Mouse (Mus musculus) urinary bladder, postnatal 4 days (tissue): ENCODE measurements around the gene Traf3ip2.
A peak's percentile ranks its signal among the peaks of the same experiment; 100 is the strongest.

Experiments used
- DNase-seq, 2 experiments: peaks; one replicate each; pipeline ENCODE4 v3.0.0; 2021 to 2022; ENCODE audit warnings: low spot score in 2 of 2

Traf3ip2 gene

DNA sequence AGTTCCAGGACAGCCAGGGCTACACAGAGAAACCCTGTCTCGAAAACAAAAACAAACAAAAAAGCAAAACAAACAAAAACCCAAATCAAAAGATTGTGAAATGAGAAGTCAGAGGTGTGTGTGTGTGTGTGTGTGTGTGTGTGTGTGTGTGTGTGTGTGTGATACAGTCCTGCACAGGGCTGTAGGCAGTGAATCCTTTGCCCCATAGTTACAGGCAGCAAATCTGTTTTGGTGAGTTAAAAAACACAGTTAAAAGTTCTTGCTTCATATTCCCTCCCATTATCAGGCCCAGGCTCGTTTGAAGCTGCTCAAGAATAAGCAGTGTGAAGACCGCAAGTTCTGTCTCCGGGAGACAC lies at the start of gene Traf3ip2:
Gene Traf3ip2, plus strand, starts transcription at position 302 of the 356 bp plus-strand sequence.
- DNase-seq, result no peak

DNA sequence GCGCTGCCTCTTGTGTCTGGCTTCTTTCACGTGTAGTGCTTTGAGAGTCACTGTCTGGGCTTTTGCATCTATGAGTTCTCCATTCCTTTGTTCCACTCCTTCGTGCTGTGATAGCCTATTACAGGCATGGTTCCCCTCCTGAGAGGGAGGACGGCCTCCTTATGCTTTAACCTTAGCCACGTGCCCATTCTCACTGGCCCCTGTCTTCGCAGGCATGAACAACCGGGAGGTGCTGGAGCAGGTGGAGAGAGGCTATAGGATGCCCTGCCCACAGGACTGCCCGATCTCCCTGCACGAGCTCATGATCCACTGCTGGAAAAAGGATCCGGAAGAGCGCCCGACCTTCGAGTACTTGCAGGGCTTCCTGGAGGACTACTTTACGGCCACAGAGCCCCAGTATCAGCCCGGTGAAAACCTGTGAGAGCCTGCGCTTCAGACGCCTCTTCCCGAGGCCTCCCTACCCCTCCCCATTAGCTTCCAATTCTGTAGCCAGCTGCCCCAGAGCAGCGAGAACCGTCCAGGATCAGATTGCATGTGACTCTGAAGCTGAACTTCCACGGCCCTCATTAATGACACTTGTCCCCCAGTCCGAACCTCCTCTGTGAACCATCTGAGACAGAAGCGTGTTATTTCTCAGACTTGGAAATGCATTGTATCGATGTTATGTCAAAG lies 49.0 kb upstream of the Traf3ip2 start:
- DNase-seq, result no peak

DNA sequence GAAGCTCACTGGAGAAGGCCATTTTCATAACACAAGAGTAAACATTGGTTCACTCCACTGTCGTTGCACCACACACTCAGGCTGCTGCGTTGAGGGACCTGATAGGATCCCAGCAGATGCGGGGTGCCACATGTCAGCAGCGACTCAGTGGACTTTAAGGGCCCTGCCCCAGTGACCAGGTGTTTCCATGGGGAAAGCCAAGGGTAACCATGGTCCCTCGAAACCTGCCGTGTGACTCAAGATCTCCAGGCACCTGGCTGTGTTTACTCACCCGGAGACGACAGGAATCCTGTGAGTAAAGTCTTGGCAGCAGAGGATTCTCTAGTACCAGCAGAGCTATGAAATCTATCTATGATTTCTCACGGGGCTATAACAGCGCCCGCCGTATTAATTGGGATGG lies 45.8 kb upstream of the Traf3ip2 start:
- no peak for DNase-seq

DNA sequence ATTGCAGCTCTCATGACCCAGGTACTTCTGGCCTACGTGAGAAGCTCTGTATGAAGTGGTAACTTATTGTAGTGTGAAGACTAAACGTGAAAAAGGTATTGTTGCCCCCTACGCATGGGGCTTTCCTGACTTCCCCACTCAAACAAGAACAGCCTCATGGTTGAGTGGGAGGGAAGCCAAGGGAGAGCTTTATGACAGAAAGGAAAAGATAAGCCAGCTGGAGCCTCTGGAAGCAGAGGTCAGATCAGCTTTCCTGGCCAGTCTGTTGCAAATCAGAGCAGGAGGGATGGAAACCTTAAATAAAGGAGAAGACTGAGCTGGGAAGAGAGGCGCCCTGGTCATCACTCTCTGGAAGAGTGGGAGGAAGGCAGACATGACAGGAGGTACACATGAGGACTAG lies 43.7 kb upstream of the Traf3ip2 start:
- DNase-seq, result no peak

DNA sequence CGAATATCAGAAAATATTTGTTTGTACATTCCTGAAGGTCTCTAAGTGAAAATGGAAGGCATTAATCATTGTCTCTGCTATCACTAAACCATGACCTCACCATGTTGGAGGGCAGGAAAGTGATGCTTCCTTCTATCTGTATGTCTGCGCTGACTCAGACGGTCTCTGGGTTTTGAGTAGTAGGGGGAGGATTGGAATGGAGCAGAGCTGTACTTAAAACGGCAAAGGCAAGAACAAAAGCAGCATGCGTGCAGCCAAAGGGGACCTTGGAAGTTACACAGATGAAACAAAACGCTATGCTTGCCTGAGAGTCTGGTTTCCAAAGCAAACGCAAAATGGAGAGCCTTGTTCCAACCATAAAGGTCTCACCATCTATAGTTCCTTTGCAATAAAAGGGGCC lies 41.7 kb upstream of the Traf3ip2 start:
- DNase-seq, result no peak

DNA sequence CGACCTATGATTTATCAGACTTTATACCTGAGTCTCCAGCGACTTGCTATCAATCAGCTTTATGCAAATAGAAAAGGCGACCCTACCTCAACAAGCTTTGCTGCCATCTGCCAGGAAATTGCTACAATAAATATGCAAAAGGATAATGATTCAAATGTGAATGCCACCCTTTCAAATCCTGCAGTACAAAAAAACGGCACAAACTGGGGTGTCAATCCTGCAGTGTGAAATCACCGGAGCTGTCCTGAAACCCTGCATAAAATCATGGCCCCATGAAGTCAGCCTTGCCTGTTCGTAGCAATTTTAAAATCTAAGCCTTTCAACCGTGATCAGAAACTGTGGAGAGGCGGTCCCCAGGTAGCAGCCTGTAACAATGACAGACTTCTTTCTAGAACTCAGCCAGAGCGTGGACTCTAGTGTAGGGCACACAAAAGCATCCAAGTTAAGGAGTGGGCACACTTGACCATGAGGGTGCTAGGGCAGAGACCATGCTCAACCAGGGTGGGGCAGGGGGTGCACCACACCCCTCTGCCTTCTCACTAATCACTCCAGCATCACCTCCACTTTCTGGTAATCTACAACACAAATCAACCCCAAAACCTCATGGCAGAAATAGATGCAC lies 40.6 kb upstream of the Traf3ip2 start:
- no peak for DNase-seq

DNA sequence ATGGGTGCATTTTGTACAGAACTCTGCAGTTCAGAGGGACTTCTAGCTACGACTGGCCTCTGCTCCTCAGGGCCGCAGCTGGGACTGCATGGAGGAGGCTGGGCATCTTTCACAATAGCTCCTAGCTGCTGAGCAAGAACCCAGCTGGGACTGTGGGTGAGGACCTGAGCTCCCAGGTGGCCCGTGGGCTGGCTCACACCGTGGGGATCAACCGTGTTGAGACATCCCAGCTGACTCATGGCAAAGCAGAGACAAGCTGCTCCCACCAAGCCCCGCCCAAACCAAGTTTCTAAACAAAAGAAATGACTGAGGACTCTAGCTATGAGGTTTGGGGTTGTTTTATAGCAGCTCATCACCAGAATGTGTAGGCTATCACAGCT lies 40.1 kb upstream of the Traf3ip2 start:
- DNase-seq, result no peak

DNA sequence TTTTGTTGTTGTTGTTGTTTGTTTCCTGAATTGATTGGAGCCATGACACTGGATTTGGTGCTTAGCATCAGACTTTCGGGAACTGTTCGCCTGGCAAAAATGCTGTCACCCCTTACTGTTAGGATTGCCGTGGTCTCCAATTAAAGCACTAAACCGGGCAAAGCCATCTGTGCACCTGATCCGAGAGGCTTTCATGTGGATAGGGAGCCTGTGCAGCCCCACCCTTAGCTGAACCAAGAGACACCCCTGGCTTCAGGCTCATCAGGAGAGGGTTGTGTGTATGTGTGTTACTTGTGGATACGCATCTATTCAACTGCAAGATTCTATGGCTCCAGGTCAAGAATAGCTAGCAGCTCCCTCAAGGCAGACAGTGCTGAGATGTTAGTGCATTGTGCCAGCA lies 36.3 kb upstream of the Traf3ip2 start:
- no peak for DNase-seq

DNA sequence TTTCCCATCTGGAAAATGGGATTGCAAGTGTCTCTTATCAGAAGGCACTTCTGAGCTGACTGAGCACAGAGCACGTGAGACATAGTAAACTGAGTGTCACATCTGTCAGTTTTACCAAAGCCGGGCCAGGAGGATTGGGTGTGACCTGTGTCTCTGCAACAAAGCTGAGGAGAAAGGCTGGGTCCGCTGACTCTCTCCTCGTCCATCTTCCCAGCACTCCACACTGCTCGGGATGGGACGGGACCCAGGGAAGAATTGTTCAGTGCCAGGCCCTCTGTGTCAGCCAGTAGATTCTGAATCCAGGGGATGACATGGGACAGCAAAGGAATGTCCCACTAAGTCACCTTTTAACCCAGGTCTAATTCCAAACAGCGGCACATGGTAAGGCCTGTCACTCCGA lies 32.3 kb upstream of the Traf3ip2 start:
- no peak for DNase-seq

DNA sequence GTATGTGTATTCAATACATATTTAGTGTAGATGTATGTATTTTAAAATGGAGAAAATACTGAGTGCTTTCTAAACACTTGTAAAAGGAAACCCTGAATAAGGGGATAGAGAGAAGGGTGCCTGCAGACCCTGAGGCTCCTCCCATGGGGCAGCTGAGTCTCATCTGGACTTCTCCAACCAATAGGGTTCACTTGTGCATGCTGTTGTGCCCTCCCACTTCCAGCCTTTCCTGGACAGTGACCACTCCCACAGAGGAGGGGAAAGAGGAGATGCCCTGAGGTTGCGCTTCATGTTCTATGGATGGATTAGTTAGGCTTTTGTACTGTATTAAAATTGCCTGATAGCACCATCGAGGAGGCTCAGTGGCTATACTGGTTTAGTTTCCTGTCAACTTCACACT lies 30.3 kb upstream of the Traf3ip2 start:
- no peak for DNase-seq

DNA sequence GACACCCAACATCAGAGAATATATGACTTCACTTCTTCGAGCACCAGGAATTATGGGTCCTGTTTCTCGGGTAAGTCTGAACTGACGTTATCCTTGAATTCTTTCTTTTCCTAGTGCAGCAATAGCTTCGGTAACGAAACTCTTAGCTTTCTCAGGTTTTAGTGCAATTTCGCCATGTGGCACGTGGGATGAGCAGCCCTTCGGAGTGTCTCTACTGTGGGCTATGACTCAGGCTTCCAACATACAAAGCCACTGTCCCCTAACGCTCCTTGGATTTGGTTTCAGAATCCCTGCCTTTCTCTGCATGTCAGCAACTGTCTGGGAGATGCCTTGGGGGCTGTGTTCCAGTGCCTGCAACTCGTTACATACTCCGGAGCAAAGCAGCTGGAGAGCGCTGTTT lies 29.0 kb upstream of the Traf3ip2 start:
- DNase-seq, result no peak

DNA sequence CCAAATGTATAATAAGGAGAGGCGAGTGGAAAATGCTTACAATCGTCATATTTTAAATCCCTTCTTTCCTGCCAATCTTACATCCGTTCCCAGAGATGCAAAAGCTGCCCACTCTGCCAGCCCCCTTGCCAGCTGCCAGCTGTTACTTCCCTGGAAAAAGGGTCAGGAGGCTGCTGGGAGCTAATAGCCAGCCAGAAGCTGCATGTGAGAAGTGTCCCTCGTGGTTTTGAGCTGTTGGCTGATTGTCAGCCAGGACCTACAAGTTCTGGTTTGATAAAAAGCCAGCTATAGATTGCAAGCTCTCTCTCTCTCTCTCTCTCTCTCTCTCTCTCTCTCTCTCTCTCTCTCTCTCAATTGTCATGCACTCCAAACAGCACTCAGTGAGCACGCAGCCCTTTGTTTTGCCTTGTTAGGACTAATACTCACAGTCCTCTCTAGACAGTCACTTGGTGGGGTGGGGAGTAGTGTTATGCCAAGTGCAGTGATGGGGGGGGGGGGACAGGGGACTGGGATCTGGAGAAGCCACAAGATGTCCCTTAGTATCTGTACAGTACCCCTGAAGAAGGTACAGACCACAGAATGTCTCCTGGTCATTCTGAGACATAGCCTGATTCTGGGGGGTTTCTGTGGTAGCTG lies 25.3 kb upstream of the Traf3ip2 start:
- peak in 1 of 2 experiments; percentile 15 for DNase-seq

DNA sequence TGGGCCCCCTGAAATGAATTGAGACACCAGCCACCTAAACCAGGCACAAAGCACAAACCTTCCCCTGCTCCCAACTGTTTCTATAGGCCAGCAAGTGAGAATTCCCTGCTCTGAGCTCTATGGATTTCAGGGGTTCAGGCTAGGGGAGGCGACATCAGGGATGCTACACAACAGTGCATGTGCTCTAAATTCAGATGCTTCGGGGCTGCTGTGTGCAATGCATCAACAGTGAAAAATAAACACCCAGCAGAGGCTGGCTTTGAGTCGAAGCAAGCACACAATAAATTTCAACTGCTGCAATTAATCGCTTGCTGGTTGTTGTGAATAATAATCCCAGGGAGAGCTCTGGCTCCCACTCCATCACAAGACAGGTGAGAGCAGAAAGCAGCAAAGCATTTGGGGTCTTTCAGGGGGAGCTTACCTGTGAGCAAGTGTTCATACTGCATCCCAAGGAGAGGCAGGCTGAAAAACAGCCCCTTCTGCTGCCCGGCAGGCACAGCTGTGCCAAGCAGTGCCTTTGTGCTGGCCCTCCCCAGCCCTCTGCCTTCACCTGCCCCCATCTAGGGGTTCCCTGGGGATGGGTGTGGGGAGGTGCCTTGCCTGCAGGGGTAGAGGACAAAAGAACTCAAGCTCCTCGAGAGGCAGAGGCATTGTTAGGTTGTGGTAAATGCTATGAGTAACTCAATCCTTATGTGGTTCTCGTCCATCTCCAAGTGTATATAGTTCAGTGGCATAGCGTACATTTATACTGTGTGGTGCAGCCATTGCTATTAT lies 24.6 kb upstream of the Traf3ip2 start:
- peak in 1 of 2 experiments; percentile 14 for DNase-seq

DNA sequence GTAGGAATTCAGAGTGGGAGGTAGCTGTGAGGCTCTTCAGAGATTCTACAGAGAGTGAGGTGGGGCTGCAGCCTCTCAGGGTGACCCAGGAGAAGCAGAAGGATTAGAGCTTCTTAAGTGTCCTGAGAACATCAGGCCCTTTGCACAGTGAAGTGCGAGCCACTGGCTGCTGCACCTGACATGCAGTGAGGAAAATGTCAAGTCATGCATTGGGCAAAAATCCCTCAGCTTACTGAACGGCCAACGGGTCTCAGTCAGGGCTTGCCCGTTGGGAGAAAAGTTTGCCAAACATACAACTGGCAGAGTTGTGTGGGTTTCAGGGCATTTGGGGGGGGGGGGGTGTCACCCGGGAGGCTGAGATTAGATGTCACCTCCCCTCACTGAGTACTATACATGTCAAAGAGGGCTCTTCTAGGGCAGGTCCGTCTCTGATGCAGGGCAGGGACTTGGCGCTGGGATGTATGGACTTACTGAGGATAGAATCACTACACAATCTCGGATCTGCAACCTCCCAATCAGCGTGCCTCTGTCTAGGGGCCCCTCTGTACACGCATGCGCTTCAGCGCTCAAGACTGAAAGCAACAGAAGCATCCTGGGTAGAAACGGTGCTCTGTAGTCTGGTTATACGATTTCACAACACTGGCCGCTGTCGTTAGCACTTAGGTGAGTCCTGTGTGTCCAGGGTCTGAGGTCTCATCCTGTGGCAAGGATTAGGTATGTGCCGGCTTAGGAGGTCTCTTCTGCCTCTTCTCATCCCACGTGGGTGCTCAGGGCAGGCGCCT lies 22.8 kb upstream of the Traf3ip2 start:
- DNase-seq, result peak in 1 of 2 experiments; percentile 14

DNA sequence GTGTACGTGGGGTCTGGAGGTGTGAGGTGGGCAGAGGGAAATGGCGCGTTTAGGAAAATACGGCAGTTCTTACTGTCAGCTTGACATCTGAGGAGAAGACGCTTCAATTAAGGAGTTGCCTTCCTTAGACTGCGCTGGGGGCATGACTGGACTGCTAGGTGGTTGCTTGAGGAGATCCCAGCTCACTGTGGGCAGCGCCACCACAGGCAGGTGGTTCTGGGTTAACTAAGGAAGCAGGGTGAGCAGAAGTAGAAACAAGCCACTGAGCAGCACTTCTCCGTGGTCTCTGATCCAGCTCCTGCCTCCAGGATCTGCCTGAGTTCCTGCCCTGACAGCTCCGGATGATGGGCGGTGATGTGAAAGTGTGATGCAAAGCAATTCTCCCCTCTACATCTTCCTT lies 22.1 kb upstream of the Traf3ip2 start:
- DNase-seq, result peak in 1 of 2 experiments; percentile 15

DNA sequence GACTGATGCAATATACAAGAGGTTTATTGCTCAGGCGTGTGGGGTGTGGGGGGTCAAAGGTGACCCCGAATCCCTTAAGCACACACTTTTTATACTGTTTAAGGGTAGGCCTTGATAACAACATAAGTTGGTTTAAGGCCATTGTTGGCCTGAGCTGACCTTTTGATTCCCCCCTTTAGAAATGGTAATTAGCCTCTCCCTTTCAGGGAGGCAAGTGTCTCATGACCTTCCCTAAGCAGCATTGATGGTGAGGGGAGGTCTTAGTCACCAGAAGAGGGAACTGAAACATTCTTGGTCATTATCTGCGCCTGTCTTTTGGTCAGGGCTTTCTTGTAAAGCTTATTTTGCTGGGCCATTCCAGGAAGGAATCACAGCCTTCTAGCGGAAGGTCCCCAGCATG lies 20.2 kb upstream of the Traf3ip2 start:
- no peak for DNase-seq

DNA sequence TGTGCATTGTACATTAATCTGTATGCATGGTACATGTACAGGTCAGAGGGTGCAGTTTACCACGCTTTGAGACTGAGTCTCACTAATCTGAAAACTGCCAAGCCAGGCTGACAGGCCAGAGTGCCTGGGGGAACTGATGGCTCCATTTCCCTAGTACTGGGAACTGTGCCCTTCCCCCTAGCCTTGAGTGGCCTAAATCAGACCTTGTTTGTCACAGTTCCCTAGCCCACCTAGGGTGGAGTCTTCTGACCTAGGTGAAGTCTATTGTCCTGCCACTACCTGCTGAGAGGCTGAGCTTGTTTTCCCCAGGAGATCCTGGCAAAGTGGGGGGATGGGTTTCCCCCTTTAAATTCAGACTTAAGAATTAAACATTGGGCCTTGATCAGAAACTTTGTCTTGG lies 18.0 kb upstream of the Traf3ip2 start:
- DNase-seq, result no peak

DNA sequence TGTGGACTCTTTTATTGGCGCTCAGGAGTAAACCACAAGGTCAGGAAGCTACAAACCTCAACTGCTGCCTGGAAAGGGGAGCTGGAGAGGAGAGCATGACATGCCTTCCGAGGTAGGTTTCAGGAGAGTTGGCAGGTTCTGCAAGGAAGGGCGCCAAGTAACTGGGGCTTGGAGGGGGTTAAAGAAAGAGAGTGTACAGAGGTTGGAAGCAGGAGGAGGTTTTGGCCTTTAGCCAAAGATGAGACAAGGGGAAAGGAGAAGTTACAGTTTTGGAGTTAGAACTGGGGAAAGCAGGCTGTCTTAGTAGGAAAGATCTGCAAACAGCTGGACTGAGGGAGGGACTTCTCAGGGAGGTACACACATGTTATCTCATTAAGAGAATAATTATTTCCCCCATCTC lies 16.9 kb upstream of the Traf3ip2 start:
- no peak for DNase-seq

DNA sequence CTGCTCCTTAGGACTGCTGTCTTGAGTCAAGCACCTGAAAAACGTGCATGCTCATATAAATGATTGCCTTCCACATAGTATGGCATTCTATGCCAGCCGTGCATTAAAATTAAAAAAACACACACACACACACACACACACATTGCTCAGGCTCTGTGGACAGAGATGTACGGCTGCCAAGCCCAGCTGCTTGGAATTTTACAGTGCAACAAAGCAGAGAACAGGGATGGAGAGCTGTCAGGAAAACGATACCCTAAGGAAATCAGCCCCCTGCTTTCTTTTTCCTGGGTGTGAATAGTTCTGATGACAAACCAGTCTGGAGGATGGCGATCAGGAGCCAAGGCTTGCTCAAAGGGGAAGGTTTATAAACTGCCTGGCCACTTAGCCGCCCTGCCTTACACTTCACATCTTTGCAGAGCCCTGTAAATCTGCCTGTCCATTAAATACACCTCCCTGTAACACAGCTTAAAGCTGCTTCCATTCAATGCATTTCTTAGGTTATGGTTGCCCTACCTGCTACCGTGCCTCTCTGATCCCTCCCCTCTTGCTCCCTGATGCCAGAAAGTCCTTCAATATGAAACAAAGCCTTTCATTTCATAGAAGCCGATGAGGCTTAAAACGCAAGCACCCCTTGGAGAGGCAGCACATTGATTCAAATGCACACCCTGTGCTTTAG lies 15.5 kb upstream of the Traf3ip2 start:
- no peak for DNase-seq

DNA sequence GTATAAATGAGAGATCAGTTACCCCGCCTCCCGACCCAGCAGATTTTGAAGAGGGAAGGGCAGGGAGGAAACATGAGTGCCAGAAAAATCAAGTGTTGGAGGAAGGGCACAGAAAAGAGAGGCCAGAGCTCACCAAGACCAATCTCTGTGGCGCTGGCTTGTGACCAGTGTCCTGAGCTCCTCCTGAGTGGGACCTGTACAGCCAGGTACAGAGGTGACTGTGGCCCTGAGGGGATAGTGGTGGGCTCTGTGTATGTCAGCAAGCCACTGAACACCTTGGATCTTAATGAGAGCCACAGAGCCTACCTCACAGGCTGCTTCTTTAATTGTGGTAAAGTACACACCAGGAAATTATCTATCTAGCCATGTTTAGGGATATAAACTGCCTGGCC lies 14.9 kb upstream of the Traf3ip2 start:
- no peak for DNase-seq

DNA sequence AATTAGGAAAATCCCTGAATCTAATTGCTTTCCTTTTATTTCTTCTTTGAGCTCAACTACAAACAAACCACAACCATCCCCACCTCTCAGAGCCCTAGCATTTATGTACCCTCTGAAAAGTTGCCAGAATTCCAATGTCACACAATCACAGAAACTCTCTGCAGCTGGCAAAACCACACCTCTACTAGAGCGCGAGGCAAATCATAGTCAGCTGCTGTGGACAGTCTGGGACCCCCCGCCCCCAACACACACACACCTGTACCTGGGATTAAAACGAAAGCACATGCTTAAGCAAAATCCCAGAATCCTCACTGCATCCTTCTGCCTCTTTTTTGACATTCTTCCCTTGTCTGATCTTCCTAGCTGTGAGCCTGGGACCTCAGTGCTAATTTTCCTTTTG lies 13.1 kb upstream of the Traf3ip2 start:
- no peak for DNase-seq
